Mouse (Mus musculus) testis, adult 2 months (tissue): ENCODE measurements at regions not wholly inside any gene's neighbourhood (a gene's known extent, or its start where the extent isn't known, plus 50 kb on each side); places are given as distances from the start of the nearest gene placed in this dataset.

ENCODE experiments used
- CTCF ChIP-seq: fragments of 200-500 bp; IDR thresholded peaks from 2 replicates; pipeline ENCODE4 v1.5.1; 2012; ENCODE audit warnings: low read depth, mild to moderate bottlenecking, inconsistent platforms, low read length, moderate library complexity; ENCODE audit not compliant: control insufficient read depth, insufficient read depth, insufficient replicate concordance
- POLR2A ChIP-seq: fragments of 200-500 bp; IDR thresholded peaks from 2 replicates; pipeline ENCODE4 v1.6.1; 2012; ENCODE audit warnings: low read depth, mild to moderate bottlenecking, inconsistent platforms, low read length, moderate library complexity; ENCODE audit not compliant: control insufficient read depth

- TF ChIP-seq POLR2A (no peak), CTCF (no peak)
These were observed 119.0 kb downstream of the Ppp4r2 start for GRCm38 (mm10) chr6:100952470-100952869.
